Mouse (Mus musculus) embryonic facial prominence, embryonic 15.5 days (tissue): ENCODE measurements around the gene Sertad3. TPM values are rescaled to one million over a fixed set of nuclear protein-coding genes. Genes with fewer than 3 reads are reported as not detected.

Source experiments
- ATAC-seq: fragments of 200-750 bp; cut with Nextera tagmentation; 2 replicates; pipeline ENCODE4 v1.8.0; 2017; ENCODE audit warnings: low read depth, moderate TSS enrichment; ENCODE audit not compliant: insufficient number of reproducible peaks, low FRiP score, low TSS enrichment
- H3K27ac ChIP-seq: fragments of 300-500 bp; sonication (generic); replicated peaks from 2 replicates; pipeline ENCODE4 v1.5.1; 2015; ENCODE audit warnings: mild to moderate bottlenecking, inconsistent platforms
- H3K27me3 ChIP-seq: fragments of 300-500 bp; sonication (generic); 2 replicates; pipeline ENCODE4 v1.6.1; 2015; ENCODE audit warnings: inconsistent platforms
- H3K36me3 ChIP-seq: fragments of 300-500 bp; sonication (generic); 2 replicates; pipeline ENCODE4 v1.6.1; 2015; ENCODE audit warnings: mild to moderate bottlenecking, inconsistent platforms
- H3K4me1 ChIP-seq: fragments of 300-500 bp; sonication (generic); 2 replicates; pipeline ENCODE4 v1.6.1; 2015; ENCODE audit warnings: inconsistent platforms
- H3K4me2 ChIP-seq: fragments of 300-500 bp; sonication (generic); replicated peaks from 2 replicates; pipeline ENCODE4 v1.6.1; 2015; ENCODE audit warnings: mild to moderate bottlenecking, inconsistent platforms
- H3K4me3 ChIP-seq: fragments of 300-500 bp; sonication (generic); replicated peaks from 2 replicates; pipeline ENCODE4 v1.5.1; 2015; ENCODE audit warnings: mild to moderate bottlenecking, inconsistent platforms
- H3K9ac ChIP-seq: fragments of 300-500 bp; sonication (generic); 2 replicates; pipeline ENCODE4 v1.6.1; 2015; ENCODE audit warnings: inconsistent platforms
- H3K9me3 ChIP-seq: fragments of 300-500 bp; sonication (generic); replicated peaks from 2 replicates; pipeline ENCODE4 v1.6.1; 2016; ENCODE audit warnings: inconsistent platforms
- WGBS: fragments of 180-500 bp; shearing (Covaris S2); methylation state at CpG from one replicate; pipeline ENCODE4 v1.1.7; 2015; 5-methylcytosine and 5-hydroxymethylcytosine counted together
- polyA plus RNA-seq: library from polyadenylated mRNA; unstranded; fragments of >200 nt; fragmentation: Nextera tagmentation; extraction: Ambion mirVana; gene quantifications from 2 replicates; pipeline ENCODE4 v1.2.1, GENCODE M21; 2015

The Sertad3 gene
- polyA plus RNA-seq, 1 experiment from 2014 or later, result 36.4 TPM

DNA sequence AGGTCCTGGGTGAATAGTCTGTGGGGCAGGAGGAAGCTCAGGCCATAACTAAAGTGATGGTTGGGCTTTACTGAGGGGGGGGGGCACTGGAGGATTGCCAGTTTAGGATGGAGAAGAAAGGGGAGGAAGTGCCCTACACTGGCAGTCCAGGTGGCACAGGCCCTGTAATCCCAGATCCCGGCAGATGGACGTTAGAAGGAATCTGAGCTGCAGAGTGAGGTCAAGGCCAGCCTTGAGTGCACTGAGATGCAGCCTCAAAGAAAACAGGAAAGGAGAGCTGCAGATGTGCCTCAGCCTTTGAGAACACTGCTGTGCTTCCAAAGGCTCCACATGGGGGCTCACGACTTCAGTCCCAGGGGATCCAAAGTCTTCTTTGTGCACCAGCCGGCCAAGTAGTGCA is 5.9 kb upstream of the Sertad3 start:
- Histone ChIP-seq H3K27me3 (no peaks in the 10 kb centered on the region), H3K27ac (no peak overlapping the region), H3K4me3 (no peak overlapping the region), H3K9ac (no peak overlapping the region), H3K4me2 (no peak overlapping the region), H3K9me3 (no peaks in the 10 kb centered on the region), H3K4me1 (peaks cover 4% of the 10 kb centered on the region; the same call in 1 of the 2 replicates), H3K36me3 (no peaks in the 10 kb centered on the region)
- 32% methylated on average over 4 of the region's 4 CpGs for WGBS
- no peak for ATAC-seq

- H3K4me2 ChIP-seq, result no peak overlapping the region
Observed at GRCm38 (mm10) chr7:27471390-27472120, 2.0 kb upstream of the Sertad3 start.

GRCm38 (mm10) chr7:27472596-27472995 is 972 bp upstream of the Sertad3 start:
- H3K4me3 ChIP-seq, result peak overlapping the region; percentile 63
- 27% methylated on average over 7 of the region's 7 CpGs for WGBS
- peak overlapping the region; percentile 53 for H3K4me2 ChIP-seq
- H3K9me3 ChIP-seq, result no peaks in the 10 kb centered on the region
- no peak overlapping the region; the same call in 1 of the 2 replicates for H3K9ac ChIP-seq
- peaks cover 22% of the 10 kb centered on the region for H3K4me1 ChIP-seq
- H3K27me3 ChIP-seq, result no peaks in the 10 kb centered on the region
- no peak for ATAC-seq
- H3K36me3 ChIP-seq, result peaks cover 12% of the 10 kb centered on the region
- H3K27ac ChIP-seq, result peak overlapping the region; percentile 96

More at GRCm38 (mm10) chr7:27471390-27472120, 2.0 kb upstream of the Sertad3 start:
- no peak overlapping the region for H3K27ac ChIP-seq
- no peaks in the 10 kb centered on the region for H3K9me3 ChIP-seq
- 89% methylated on average over 11 of the region's 11 CpGs for WGBS
- no peaks in the 10 kb centered on the region for H3K27me3 ChIP-seq
- no peak for ATAC-seq
- H3K36me3 ChIP-seq, result peaks cover 7% of the 10 kb centered on the region
- no peak overlapping the region for H3K9ac ChIP-seq
- H3K4me1 ChIP-seq, result peaks cover 19% of the 10 kb centered on the region
- H3K4me3 ChIP-seq, result no peak overlapping the region

DNA sequence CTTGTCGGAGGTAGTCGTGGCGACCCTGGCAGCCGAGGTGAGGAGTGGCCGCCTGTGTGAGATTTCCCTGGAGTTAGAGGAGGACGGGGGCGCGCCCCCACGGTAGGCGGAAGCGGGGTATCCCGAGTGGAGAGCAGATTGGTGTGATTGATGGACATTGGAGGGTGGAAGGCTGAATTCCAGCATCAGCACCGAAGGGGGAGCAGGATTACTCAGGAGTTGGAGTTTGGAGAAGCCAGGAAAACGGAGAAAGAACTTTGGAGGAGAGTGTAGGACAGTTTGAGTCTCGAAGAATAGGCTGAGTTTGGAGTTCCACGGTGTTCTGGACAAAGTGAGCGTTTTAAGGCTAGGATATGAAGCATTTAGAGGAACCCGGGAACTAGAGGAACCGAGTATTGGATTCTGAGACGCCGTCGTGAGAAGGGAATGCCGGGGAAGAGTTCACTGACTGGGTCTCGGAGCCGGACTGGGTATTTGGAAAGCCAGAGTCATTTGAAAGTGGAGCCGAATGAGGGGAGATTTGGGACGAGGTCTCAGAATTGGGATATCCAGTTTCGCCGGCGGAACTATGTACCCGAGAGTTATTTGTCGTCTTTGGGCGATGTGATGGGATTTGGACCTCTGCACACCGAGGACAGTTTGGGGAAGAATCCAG is 394 bp downstream of the Sertad3 start:
- ATAC-seq, result no peak
- Histone ChIP-seq H3K36me3 (peaks cover 20% of the 10 kb centered on the region), H3K4me2 (peak overlapping the region; percentile 53), H3K27me3 (no peaks in the 10 kb centered on the region), H3K9ac (peak overlapping the region; percentile 50), H3K9me3 (no peaks in the 10 kb centered on the region), H3K27ac (peak overlapping the region; percentile 96), H3K4me3 (peak overlapping the region; percentile 63), H3K4me1 (peaks cover 23% of the 10 kb centered on the region)
- under 1% methylated on average over 34 of the region's 34 CpGs for WGBS

GRCm38 (mm10) chr7:27474490-27474954 is 954 bp downstream of the Sertad3 start:
- Histone ChIP-seq H3K36me3 (peaks cover 20% of the 10 kb centered on the region), H3K9ac (peak overlapping the region; percentile 50), H3K4me1 (peaks cover 23% of the 10 kb centered on the region), H3K9me3 (no peaks in the 10 kb centered on the region), H3K4me2 (peak overlapping the region; percentile 53), H3K27me3 (no peaks in the 10 kb centered on the region), H3K4me3 (peak overlapping the region; percentile 63), H3K27ac (peak overlapping the region; percentile 96)
- under 1% methylated on average over 23 of the region's 23 CpGs for WGBS
- ATAC-seq, result peak; percentile 90

- Histone ChIP-seq H3K27me3 (no peaks in the 10 kb centered on the region), H3K9me3 (no peaks in the 10 kb centered on the region), H3K27ac (peak overlapping the region; percentile 11; the same call in 1 of the 2 replicates), H3K4me1 (peaks cover 30% of the 10 kb centered on the region), H3K4me2 (peak overlapping the region; percentile 53), H3K4me3 (peak overlapping the region; percentile 63; the same call in 1 of the 2 replicates), H3K36me3 (peaks cover 20% of the 10 kb centered on the region), H3K9ac (no peak overlapping the region)
- 98% methylated on average over 2 of the region's 2 CpGs for WGBS
- no peak for ATAC-seq
Observed at GRCm38 (mm10) chr7:27475596-27475995, 2.0 kb downstream of the Sertad3 start.

- peaks cover 36% of the 10 kb centered on the region for H3K4me1 ChIP-seq
- 94% methylated on average over 14 of the region's 14 CpGs for WGBS
- H3K27me3 ChIP-seq, result no peaks in the 10 kb centered on the region
- 0 out of 2 replicates have a peak overlapping the region, but pooled peaks have one; percentile 2 for H3K9ac ChIP-seq
- peaks cover 20% of the 10 kb centered on the region for H3K36me3 ChIP-seq
- no peak overlapping the region for H3K4me3 ChIP-seq
- H3K27ac ChIP-seq, result no peak overlapping the region
- ATAC-seq, result no peak
- H3K4me2 ChIP-seq, result no peak overlapping the region
- no peaks in the 10 kb centered on the region for H3K9me3 ChIP-seq
Observed at GRCm38 (mm10) chr7:27476098-27476635, 2.6 kb downstream of the Sertad3 start.

DNA sequence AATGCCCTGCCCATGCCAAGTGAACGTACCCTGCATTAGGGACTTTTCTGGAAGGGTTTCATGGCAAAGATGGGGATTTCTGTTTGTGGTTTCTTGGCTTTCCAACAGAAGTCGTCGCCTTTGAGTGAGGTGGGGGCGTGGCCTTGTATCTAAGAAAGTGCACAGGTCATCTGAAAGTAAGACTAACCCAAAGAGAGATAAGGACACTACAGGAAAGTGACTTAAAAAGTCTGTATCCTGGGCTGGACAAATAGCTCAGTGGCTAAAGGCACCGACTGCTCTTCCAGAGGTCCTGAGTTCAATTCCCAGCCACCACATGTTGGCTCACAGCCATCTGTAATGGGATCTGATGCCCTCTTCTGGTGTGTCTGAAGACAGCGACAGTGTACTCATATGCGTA is 5.0 kb downstream of the Sertad3 start:
- WGBS, result 82% methylated on average over 7 of the region's 7 CpGs
- Histone ChIP-seq H3K9ac (no peak overlapping the region), H3K4me3 (no peak overlapping the region), H3K9me3 (no peaks in the 10 kb centered on the region), H3K27me3 (no peaks in the 10 kb centered on the region), H3K4me2 (no peak overlapping the region), H3K4me1 (peaks cover 49% of the 10 kb centered on the region), H3K36me3 (peaks cover 20% of the 10 kb centered on the region), H3K27ac (no peak overlapping the region)
- ATAC-seq, result no peak

GRCm38 (mm10) chr7:27479750-27480149 is 6.2 kb downstream of the Sertad3 start:
- WGBS, result 70% methylated on average over 1 of the region's 1 CpGs
- no peak overlapping the region for H3K27ac ChIP-seq

GRCm38 (mm10) chr7:27480506-27480905 is 6.9 kb downstream of the Sertad3 start:
- H3K4me2 ChIP-seq, result peak overlapping the region; percentile 61
- 66% methylated on average over 3 of the region's 3 CpGs for WGBS
- H3K27ac ChIP-seq, result peak overlapping the region; percentile 87
- peak overlapping the region; percentile 39; the same call in 1 of the 2 replicates for H3K4me3 ChIP-seq
- no peak overlapping the region for H3K9ac ChIP-seq
- H3K9me3 ChIP-seq, result no peaks in the 10 kb centered on the region
- peaks cover 44% of the 10 kb centered on the region for H3K4me1 ChIP-seq
- H3K36me3 ChIP-seq, result peaks cover 20% of the 10 kb centered on the region
- no peaks in the 10 kb centered on the region for H3K27me3 ChIP-seq
- ATAC-seq, result no peak

More at GRCm38 (mm10) chr7:27479750-27480149, 6.2 kb downstream of the Sertad3 start:
- Histone ChIP-seq H3K9ac (no peak overlapping the region), H3K4me3 (no peak overlapping the region), H3K27me3 (no peaks in the 10 kb centered on the region), H3K9me3 (no peaks in the 10 kb centered on the region), H3K4me2 (no peak overlapping the region), H3K36me3 (peaks cover 20% of the 10 kb centered on the region), H3K4me1 (peaks cover 49% of the 10 kb centered on the region)
- ATAC-seq, result no peak
